Mouse (Mus musculus): ENCODE measurements around the gene Adad1. TPM values are rescaled to one million over a fixed set of nuclear protein-coding genes. Genes with fewer than 3 reads are reported as not detected.

Gene Adad1
- 0.43 and 0.69 TPM in 2 replicates for polyA plus RNA-seq (2014; fragmentation: Nextera tagmentation; extraction: Ambion mirVana)

DNA sequence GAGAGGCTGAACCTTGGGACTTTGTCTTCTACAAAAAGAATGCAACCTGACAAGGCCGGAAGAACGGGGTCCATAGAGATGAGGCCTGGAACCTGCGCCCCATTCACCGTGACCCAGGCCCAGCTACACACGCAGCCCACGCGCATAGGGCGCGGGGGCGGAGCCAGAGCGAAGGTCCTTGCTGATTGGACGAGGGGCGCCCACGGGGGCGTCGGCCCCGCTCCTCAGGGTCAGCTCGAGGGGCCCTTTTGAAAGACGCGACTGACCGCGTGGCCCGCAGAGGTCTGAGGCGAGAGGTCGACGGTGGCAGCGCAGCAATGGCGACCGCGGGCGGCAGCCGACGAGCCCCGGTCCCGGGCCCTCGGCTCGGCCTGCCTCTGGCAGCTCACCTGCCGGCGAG, at the start of gene Adad1:
Gene Adad1, plus strand, starts transcription at position 122 of the 400 bp plus-strand sequence.
- 43% methylated on average over 39 of the region's 39 CpGs for WGBS
- Histone ChIP-seq H3K4me2 (ENCODE audit: low read length) (peak within 1 kb of the TSS; percentile 65), H3K9ac (ENCODE audit: low read length) (no peak within 1 kb of the TSS; the same call in 1 of the 2 replicates), H3K36me3 (ENCODE audit: control insufficient read depth, insufficient read depth, low read length) (no peaks in the 10 kb centered on the region), H3K4me3 (ENCODE audit: control insufficient read depth in 1 of 2, insufficient read depth in 1 of 2, low read depth in 1 of 2, low read length in 2 of 2) (peak within 1 kb of the TSS; percentile 24 to 31; a peak in 3 of 4 replicates), H3K27ac (replicated peaks in 1 of 2; ENCODE audit: control insufficient read depth in 1 of 2, insufficient read depth in 1 of 2, low read depth in 2 of 2, low read length in 2 of 2) (no peak within 1 kb of the TSS), H3K4me1 (ENCODE audit: control insufficient read depth in 2 of 2, insufficient read depth in 2 of 2, low read length in 2 of 2) (0 out of 4 replicates have a peak, but pooled peaks cover 0 to 3% of the 10 kb centered on the region in 2 experiments), H3K9me3 (ENCODE audit: control insufficient read depth, low read length) (peaks cover 10% of the 10 kb centered on the region; the same call in 1 of the 2 replicates), H3K27me3 (ENCODE audit: control insufficient read depth, insufficient read depth, low read length) (no peaks in the 10 kb centered on the region)
- ATAC-seq (ENCODE audit: insufficient number of reproducible peaks, insufficient read depth, low FRiP score, low read depth), result no peak

- H3K9ac ChIP-seq (ENCODE audit: low read length), result no peak overlapping the region
- WGBS, result 92% methylated on average over 2 of the region's 2 CpGs
- no peak overlapping the region for H3K4me2 ChIP-seq (ENCODE audit: low read length)
- no peaks in the 10 kb centered on the region for H3K9me3 ChIP-seq (ENCODE audit: control insufficient read depth, low read length)
- H3K27ac ChIP-seq (replicated peaks in 1 of 2; ENCODE audit: control insufficient read depth in 1 of 2, insufficient read depth in 1 of 2, low read depth in 2 of 2, low read length in 2 of 2), result no peak overlapping the region
- ATAC-seq (ENCODE audit: insufficient number of reproducible peaks, insufficient read depth, low FRiP score, low read depth), result no peak
- no peaks in the 10 kb centered on the region for H3K27me3 ChIP-seq (ENCODE audit: control insufficient read depth, insufficient read depth, low read length)
- no peaks in the 10 kb centered on the region for H3K4me1 ChIP-seq (ENCODE audit: control insufficient read depth in 2 of 2, insufficient read depth in 2 of 2, low read length in 2 of 2)
- peaks cover 74% of the 10 kb centered on the region for H3K36me3 ChIP-seq (ENCODE audit: control insufficient read depth, insufficient read depth, low read length)
- H3K4me3 ChIP-seq (ENCODE audit: control insufficient read depth in 1 of 2, insufficient read depth in 1 of 2, low read depth in 1 of 2, low read length in 2 of 2), result no peak overlapping the region
These were observed 25.3 kb upstream of the Adad1 start for GRCm38 (mm10) chr3:37037979-37038378.

DNA sequence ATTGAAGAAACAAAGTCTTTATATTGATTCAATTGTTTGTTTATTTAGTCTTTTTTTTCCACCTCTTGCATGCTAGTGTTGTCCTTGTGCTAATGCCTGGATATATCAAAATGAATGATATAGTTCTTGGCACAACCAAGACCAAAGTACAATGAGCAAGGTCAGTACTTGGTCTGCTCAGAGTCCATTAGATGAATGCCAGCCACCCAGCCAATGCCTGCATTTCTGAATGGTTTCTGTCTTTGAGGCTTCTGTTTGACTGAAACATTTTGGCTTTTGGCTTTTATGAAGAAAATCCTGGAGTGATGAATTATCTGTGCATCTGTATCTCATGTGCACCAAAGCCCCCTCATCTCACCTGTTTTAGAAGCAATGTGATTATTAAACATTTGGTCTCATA, 23.5 kb upstream of the Adad1 start:
- Histone ChIP-seq H3K27ac (replicated peaks in 1 of 2; ENCODE audit: control insufficient read depth in 1 of 2, insufficient read depth in 1 of 2, low read depth in 2 of 2, low read length in 2 of 2) (no peak overlapping the region), H3K9me3 (ENCODE audit: control insufficient read depth, low read length) (no peaks in the 10 kb centered on the region), H3K4me3 (ENCODE audit: control insufficient read depth in 1 of 2, insufficient read depth in 1 of 2, low read depth in 1 of 2, low read length in 2 of 2) (no peak overlapping the region), H3K27me3 (ENCODE audit: control insufficient read depth, insufficient read depth, low read length) (no peaks in the 10 kb centered on the region), H3K9ac (ENCODE audit: low read length) (no peak overlapping the region), H3K4me2 (ENCODE audit: low read length) (no peak overlapping the region), H3K4me1 (ENCODE audit: control insufficient read depth in 2 of 2, insufficient read depth in 2 of 2, low read length in 2 of 2) (no peaks in the 10 kb centered on the region), H3K36me3 (ENCODE audit: control insufficient read depth, insufficient read depth, low read length) (peaks cover 82% of the 10 kb centered on the region)
- no peak for ATAC-seq (ENCODE audit: insufficient number of reproducible peaks, insufficient read depth, low FRiP score, low read depth)

- H3K4me1 ChIP-seq (ENCODE audit: control insufficient read depth in 2 of 2, insufficient read depth in 2 of 2, low read length in 2 of 2), result no peaks in the 10 kb centered on the region
- 94% methylated on average over 1 of the region's 1 CpGs for WGBS
These were observed 11.8 kb upstream of the Adad1 start for GRCm38 (mm10) chr3:37051491-37051890.

DNA sequence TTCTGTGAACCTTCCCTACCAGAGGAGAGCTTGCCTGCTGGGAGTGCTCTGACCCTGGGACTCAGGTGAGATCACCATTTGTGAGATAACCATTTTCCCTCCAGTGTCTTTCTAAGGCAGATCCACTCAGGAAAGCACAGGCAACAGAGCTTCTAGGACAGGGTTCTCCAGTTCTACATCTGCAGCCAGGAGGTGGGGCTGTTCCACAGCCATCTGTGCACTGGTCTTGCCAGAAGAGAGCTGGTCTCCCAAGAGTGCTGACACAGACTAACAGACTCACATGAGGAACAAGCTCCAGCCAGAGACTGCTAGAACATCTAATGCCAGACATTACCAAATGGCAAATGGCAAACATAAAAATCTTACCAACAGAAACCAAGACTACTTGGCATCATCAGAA, 9.9 kb downstream of the Adad1 start:
- Histone ChIP-seq H3K27me3 (ENCODE audit: control insufficient read depth, insufficient read depth, low read length) (no peaks in the 10 kb centered on the region), H3K4me2 (ENCODE audit: low read length) (no peak overlapping the region), H3K9ac (ENCODE audit: low read length) (no peak overlapping the region), H3K4me3 (ENCODE audit: control insufficient read depth in 1 of 2, insufficient read depth in 1 of 2, low read depth in 1 of 2, low read length in 2 of 2) (no peak overlapping the region), H3K9me3 (ENCODE audit: control insufficient read depth, low read length) (no peaks in the 10 kb centered on the region), H3K4me1 (ENCODE audit: control insufficient read depth in 2 of 2, insufficient read depth in 2 of 2, low read length in 2 of 2) (no peaks in the 10 kb centered on the region), H3K36me3 (ENCODE audit: control insufficient read depth, insufficient read depth, low read length) (no peaks in the 10 kb centered on the region), H3K27ac (replicated peaks in 1 of 2; ENCODE audit: control insufficient read depth in 1 of 2, insufficient read depth in 1 of 2, low read depth in 2 of 2, low read length in 2 of 2) (no peak overlapping the region)
- no peak for ATAC-seq (ENCODE audit: insufficient number of reproducible peaks, insufficient read depth, low FRiP score, low read depth)

More at GRCm38 (mm10) chr3:37051491-37051890, 11.8 kb upstream of the Adad1 start:
- Histone ChIP-seq H3K36me3 (ENCODE audit: control insufficient read depth, insufficient read depth, low read length) (peaks cover 44% of the 10 kb centered on the region), H3K4me3 (ENCODE audit: control insufficient read depth in 1 of 2, insufficient read depth in 1 of 2, low read depth in 1 of 2, low read length in 2 of 2) (no peak overlapping the region), H3K9ac (ENCODE audit: low read length) (no peak overlapping the region), H3K27me3 (ENCODE audit: control insufficient read depth, insufficient read depth, low read length) (no peaks in the 10 kb centered on the region), H3K9me3 (ENCODE audit: control insufficient read depth, low read length) (no peaks in the 10 kb centered on the region), H3K27ac (replicated peaks in 1 of 2; ENCODE audit: control insufficient read depth in 1 of 2, insufficient read depth in 1 of 2, low read depth in 2 of 2, low read length in 2 of 2) (no peak overlapping the region), H3K4me2 (ENCODE audit: low read length) (no peak overlapping the region)
- ATAC-seq (ENCODE audit: insufficient number of reproducible peaks, insufficient read depth, low FRiP score, low read depth), result no peak

GRCm38 (mm10) chr3:37084860-37085259, 21.5 kb downstream of the Adad1 start:
- 73% methylated on average over 4 of the region's 4 CpGs for WGBS

DNA sequence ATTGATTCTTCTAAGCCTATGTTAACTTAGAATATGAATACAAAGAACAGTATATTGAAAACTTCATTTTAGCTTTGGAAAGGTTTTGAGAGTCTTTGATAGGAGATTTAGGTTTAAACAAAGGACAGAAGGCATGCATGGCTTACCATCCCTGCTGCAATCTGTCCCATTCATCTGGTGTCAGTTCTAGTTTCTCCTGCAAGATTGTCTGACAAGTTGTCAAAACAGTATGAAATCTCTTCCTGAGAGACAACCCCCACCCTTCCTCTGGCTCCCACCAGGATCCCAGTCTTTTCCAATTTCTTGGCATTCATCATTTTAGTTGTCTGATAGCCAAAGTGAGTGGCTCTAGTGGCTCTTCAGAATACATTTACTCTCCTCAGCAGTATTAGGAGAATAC, 27.4 kb downstream of the Adad1 start:
- no peak overlapping the region for H3K9ac ChIP-seq (ENCODE audit: low read length)
- no peak overlapping the region for H3K4me3 ChIP-seq (ENCODE audit: control insufficient read depth in 1 of 2, insufficient read depth in 1 of 2, low read depth in 1 of 2, low read length in 2 of 2)
- H3K36me3 ChIP-seq (ENCODE audit: control insufficient read depth, insufficient read depth, low read length), result no peaks in the 10 kb centered on the region
- no peak for ATAC-seq (ENCODE audit: insufficient number of reproducible peaks, insufficient read depth, low FRiP score, low read depth)
- no peaks in the 10 kb centered on the region for H3K9me3 ChIP-seq (ENCODE audit: control insufficient read depth, low read length)
- no peaks in the 10 kb centered on the region for H3K4me1 ChIP-seq (ENCODE audit: control insufficient read depth in 2 of 2, insufficient read depth in 2 of 2, low read length in 2 of 2)
- H3K4me2 ChIP-seq (ENCODE audit: low read length), result no peak overlapping the region
- no peaks in the 10 kb centered on the region for H3K27me3 ChIP-seq (ENCODE audit: control insufficient read depth, insufficient read depth, low read length)
- no peak overlapping the region for H3K27ac ChIP-seq (replicated peaks in 1 of 2; ENCODE audit: control insufficient read depth in 1 of 2, insufficient read depth in 1 of 2, low read depth in 2 of 2, low read length in 2 of 2)

More at GRCm38 (mm10) chr3:37084860-37085259, 21.5 kb downstream of the Adad1 start:
- H3K27ac ChIP-seq (replicated peaks in 1 of 2; ENCODE audit: control insufficient read depth in 1 of 2, insufficient read depth in 1 of 2, low read depth in 2 of 2, low read length in 2 of 2), result no peak overlapping the region
- no peaks in the 10 kb centered on the region for H3K27me3 ChIP-seq (ENCODE audit: control insufficient read depth, insufficient read depth, low read length)
- ATAC-seq (ENCODE audit: insufficient number of reproducible peaks, insufficient read depth, low FRiP score, low read depth), result no peak
- no peak overlapping the region for H3K4me3 ChIP-seq (ENCODE audit: control insufficient read depth in 1 of 2, insufficient read depth in 1 of 2, low read depth in 1 of 2, low read length in 2 of 2)
- H3K36me3 ChIP-seq (ENCODE audit: control insufficient read depth, insufficient read depth, low read length), result no peaks in the 10 kb centered on the region
- H3K4me1 ChIP-seq (ENCODE audit: control insufficient read depth in 2 of 2, insufficient read depth in 2 of 2, low read length in 2 of 2), result no peaks in the 10 kb centered on the region
- H3K4me2 ChIP-seq (ENCODE audit: low read length), result no peak overlapping the region
- no peaks in the 10 kb centered on the region for H3K9me3 ChIP-seq (ENCODE audit: control insufficient read depth, low read length)
- no peak overlapping the region for H3K9ac ChIP-seq (ENCODE audit: low read length)

GRCm38 (mm10) chr3:37125655-37126054, 62.3 kb downstream of the Adad1 start, which contains the start of gene Il2:
TSS of gene Il2 (minus strand) at chr3:37125959.
- WGBS, result 35% methylated on average over 4 of the region's 4 CpGs
- H3K27me3 ChIP-seq (ENCODE audit: control insufficient read depth, insufficient read depth, low read length), result no peaks in the 10 kb centered on the region
- no peak within 1 kb of the TSS for H3K4me3 ChIP-seq (ENCODE audit: control insufficient read depth in 1 of 2, insufficient read depth in 1 of 2, low read depth in 1 of 2, low read length in 2 of 2)
- H3K4me2 ChIP-seq (ENCODE audit: low read length), result no peak within 1 kb of the TSS
- H3K9ac ChIP-seq (ENCODE audit: low read length), result no peak within 1 kb of the TSS
- H3K36me3 ChIP-seq (ENCODE audit: control insufficient read depth, insufficient read depth, low read length), result no peaks in the 10 kb centered on the region
- no peak for ATAC-seq (ENCODE audit: insufficient number of reproducible peaks, insufficient read depth, low FRiP score, low read depth)
- H3K27ac ChIP-seq (replicated peaks in 1 of 2; ENCODE audit: control insufficient read depth in 1 of 2, insufficient read depth in 1 of 2, low read depth in 2 of 2, low read length in 2 of 2), result no peak within 1 kb of the TSS
- H3K9me3 ChIP-seq (ENCODE audit: control insufficient read depth, low read length), result no peaks in the 10 kb centered on the region
- H3K4me1 ChIP-seq (ENCODE audit: control insufficient read depth in 2 of 2, insufficient read depth in 2 of 2, low read length in 2 of 2), result no peaks in the 10 kb centered on the region

All from heart, embryonic 14.5 days (tissue).